In genomic region chr6:140297969-140298554, GRCm38 (mm10) we compare ENCODE assay signal across 12 mouse cellular contexts.
DNase-seq lines count a peak whose midpoint lies in the region; ATAC-seq lines count a peak whose summit lies in the region.
"Had no signal": no experiment of that assay in that cellular context is flagged by ENCODE, and none has a peak within 500 bp of the region (broad histone marks: within the 10 kb centered on the region; RNA-seq: fewer than 3 reads in every experiment).

No protein-coding gene starts in this region.

- peaks cover 13% of the 10 kb centered on the region for H3K4me1 ChIP-seq in lung, embryonic 15.5 days
- peaks cover 20% of the 10 kb centered on the region for H3K4me1 ChIP-seq in neural tube, embryonic 15.5 days

- peak; percentile 12 to 18 for DNase-seq in cerebellum, postnatal 10 days
- no peak for DNase-seq in cerebellum, postnatal 25 days
- DNase-seq in left cerebral cortex, postnatal 4 days = peak; percentile 18
- DNase-seq in left cerebral cortex, adult 9 months (ENCODE audit: low spot score in 2 of 2) = no peak
- no peak for DNase-seq in layer of hippocampus, adult 9-11 months
- no peak for DNase-seq in MN1 (ENCODE audit: low spot score)
- DNase-seq: adrenal gland, adult 2 months; kidney, adult 2 months had no signal

- no peak overlapping the region for H3K4me2 ChIP-seq in lung, embryonic 15.5 days
- peak overlapping the region; percentile 19; the same call in 1 of the 2 replicates for H3K4me2 ChIP-seq in neural tube, embryonic 15.5 days
- H3K4me2 ChIP-seq: neural tube, embryonic 12.5 days had no signal

- H3K27me3 ChIP-seq in lung, embryonic 15.5 days = no peaks in the 10 kb centered on the region
- no peaks in the 10 kb centered on the region for H3K27me3 ChIP-seq in neural tube, embryonic 15.5 days (replicated peaks)
- H3K27me3 ChIP-seq: neural tube, embryonic 12.5 days had no signal

- ATAC-seq in lung, embryonic 15.5 days (ENCODE audit: borderline replicate concordance, extremely low read depth, low FRiP score, low TSS enrichment) = peak; percentile 40; the same call in 1 of the 2 replicates
- no peak for ATAC-seq in neural tube, embryonic 15.5 days (ENCODE audit: low FRiP score)

- no peak overlapping the region for H3K9ac ChIP-seq in lung, embryonic 15.5 days
- H3K9ac ChIP-seq in neural tube, embryonic 15.5 days (replicated peaks) = no peak overlapping the region
- H3K9ac ChIP-seq: neural tube, embryonic 12.5 days had no signal

- no peaks in the 10 kb centered on the region for H3K36me3 ChIP-seq in lung, embryonic 15.5 days
- H3K36me3 ChIP-seq in neural tube, embryonic 15.5 days = no peaks in the 10 kb centered on the region
- H3K36me3 ChIP-seq: neural tube, embryonic 12.5 days had no signal

- H3K9me3 ChIP-seq in lung, embryonic 15.5 days = no peaks in the 10 kb centered on the region
- H3K9me3 ChIP-seq in neural tube, embryonic 15.5 days (replicated peaks) = no peaks in the 10 kb centered on the region
- H3K9me3 ChIP-seq: neural tube, embryonic 12.5 days had no signal

- intact Hi-C loops in left cerebral cortex, postnatal 4 days (cut with DNase I) = loop anchor here (10.0 kb wide), 1 partner anchor 127 kb away; the partner anchor contains the start of gene Plekha5

- H3K27ac ChIP-seq in lung, embryonic 15.5 days = peak overlapping the region; percentile 60
- no peak overlapping the region for H3K27ac ChIP-seq in neural tube, embryonic 15.5 days (replicated peaks)
- H3K27ac ChIP-seq: heart, adult 2 months; neural tube, embryonic 12.5 days had no signal

- WGBS in lung, embryonic 15.5 days = 40% methylated on average over 14 of the region's 14 CpGs
- 59% methylated on average over 14 of the region's 14 CpGs for WGBS in neural tube, embryonic 15.5 days

- no peak overlapping the region for H3K4me3 ChIP-seq in lung, embryonic 15.5 days
- H3K4me3 ChIP-seq in neural tube, embryonic 15.5 days (replicated peaks) = no peak overlapping the region
- H3K4me3 ChIP-seq: heart, adult 2 months; neural tube, embryonic 12.5 days had no signal

Comparison
In these comparisons a context has a peak if more than half of its experiments do, and no peak if none do; other contexts are left out.
1. DNase-seq: peak in cerebellum, postnatal 10 days (2 of 2) and left cerebral cortex, postnatal 4 days (single experiment); none in cerebellum, postnatal 25 days (0 of 2), left cerebral cortex, adult 9 months (0 of 2), layer of hippocampus, adult 9-11 months (single experiment) and MN1 (single experiment).